Mouse (Mus musculus): ENCODE data around the gene Fam3b. TPM values are rescaled to one million over a fixed set of nuclear protein-coding genes. Genes with fewer than 3 reads are reported as not detected.

The Fam3b gene
- total RNA-seq, 2 experiments from 2014 or later: not detected

- H3K27ac ChIP-seq: no peak overlapping the region
- no peak for DNase-seq (ENCODE audit: low spot score in 2 of 2)
- TF ChIP-seq CTCF (conservative IDR thresholded peaks at IDR 0.05): no peak
These were observed 83.3 kb downstream of the Fam3b start for GRCm38 (mm10) chr16:97431328-97431727.

GRCm38 (mm10) chr16:97430091-97430490 is 84.5 kb downstream of the Fam3b start:
- no peak for DNase-seq (ENCODE audit: low spot score in 2 of 2)
- TF ChIP-seq CTCF (conservative IDR thresholded peaks at IDR 0.05): peak; percentile 17
- Histone ChIP-seq H3K4me3 (no peak overlapping the region), H3K27ac (no peak overlapping the region)

More at GRCm38 (mm10) chr16:97431328-97431727, 83.3 kb downstream of the Fam3b start:
- H3K4me3 ChIP-seq: no peak overlapping the region

- DNase-seq (ENCODE audit: low spot score in 2 of 2): no peak
- Histone ChIP-seq H3K4me3 (no peak overlapping the region), H3K27ac (no peak overlapping the region)
- no peak for TF ChIP-seq CTCF (conservative IDR thresholded peaks at IDR 0.05)
These were observed 86.6 kb downstream of the Fam3b start for GRCm38 (mm10) chr16:97428026-97428425.

GRCm38 (mm10) chr16:97423627-97424026 is 91.0 kb downstream of the Fam3b start:
- no peak for TF ChIP-seq CTCF (conservative IDR thresholded peaks at IDR 0.05)
- H3K27ac ChIP-seq: no peak overlapping the region
- no peak for DNase-seq (ENCODE audit: low spot score in 2 of 2)
- H3K4me3 ChIP-seq: no peak overlapping the region

GRCm38 (mm10) chr16:97421671-97422070 is 92.9 kb downstream of the Fam3b start:
- no peak for TF ChIP-seq CTCF (conservative IDR thresholded peaks at IDR 0.05)
- DNase-seq (ENCODE audit: low spot score in 2 of 2): peak in 1 of 2 experiments; percentile 14
- Histone ChIP-seq H3K4me3 (no peak overlapping the region), H3K27ac (no peak overlapping the region)

Other genes starting within 250 kb of the Fam3b start
- 1 to 10 TPM; 1.3 to 3.9 TPM for gene Bace2, start 158.1 kb downstream of the Fam3b start, total RNA-seq (2021)
- 1 to 10 TPM in 1 of 2 experiments, under 1 TPM in 1; 0.93 to 1.1 TPM for gene Mx1, start 51.9 kb downstream of the Fam3b start, total RNA-seq (2021)
- not detected for gene Tmprss2, start 96.4 kb upstream of the Fam3b start, total RNA-seq (2021)
- under 1 TPM; 0.20 to 0.34 TPM for gene Ripk4, start 249.0 kb upstream of the Fam3b start, total RNA-seq (2021)